Mouse (Mus musculus) kidney, adult 2 months (tissue): ENCODE data around the gene Npl.

Source experiments
- CTCF ChIP-seq: fragments of 200-500 bp; conservative IDR thresholded peaks from 2 replicates; pipeline ENCODE4 v1.5.1; 2011; ENCODE audit warnings: low read depth, mild to moderate bottlenecking, control low read depth, low read length, moderate library complexity, mixed read lengths; ENCODE audit not compliant: insufficient read depth, insufficient read length
- POLR2A ChIP-seq: fragments of 200-500 bp; IDR thresholded peaks from one replicate; pipeline ENCODE4 v1.6.1; 2011; ENCODE audit warnings: low read depth, low read length, control low read depth

DNA sequence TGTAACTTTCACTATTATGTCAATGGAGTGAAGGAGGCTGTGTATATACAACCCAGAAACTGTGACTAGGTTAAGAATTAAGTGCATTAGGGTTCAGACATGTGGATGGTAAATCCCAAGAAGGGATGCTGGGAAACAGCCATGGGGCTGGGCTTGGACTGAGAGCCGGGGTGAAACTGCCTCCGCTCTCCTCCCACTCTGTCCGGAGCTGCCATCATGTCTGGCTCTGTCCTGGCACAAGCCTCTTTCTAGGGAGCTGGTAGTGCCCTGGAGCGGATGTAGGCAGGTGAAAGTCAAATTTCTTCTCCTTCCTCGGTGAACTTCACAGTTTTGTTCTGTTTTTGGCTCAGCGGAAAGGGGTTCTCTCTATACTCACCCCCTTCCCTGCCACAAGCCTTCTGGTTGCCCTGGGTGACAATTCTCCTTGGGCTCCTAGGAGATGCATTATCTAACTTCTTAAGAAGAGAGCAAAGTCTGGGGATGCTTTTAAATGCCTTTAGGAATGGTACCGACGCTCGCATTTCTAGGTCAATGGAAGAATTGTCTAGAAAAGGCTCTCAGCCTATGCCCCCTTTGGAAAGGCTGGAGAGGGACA lies 10.0 kb downstream of the Npl start:
- no peak for TF ChIP-seq POLR2A
- TF ChIP-seq CTCF, result no peak
